Mouse (Mus musculus) midbrain, embryonic 11.5 days (tissue): Measurements from ENCODE around the gene Golga5. TPM values are rescaled to one million over a fixed set of nuclear protein-coding genes. Genes with fewer than 3 reads are reported as not detected.

Experiments used
- ATAC-seq: fragments of 200-750 bp; cut with Nextera tagmentation; 2 replicates; pipeline ENCODE4 v1.8.0; 2017; ENCODE audit warnings: moderate TSS enrichment, moderate library complexity; ENCODE audit not compliant: low FRiP score
- DNase-seq: peaks from one replicate; pipeline ENCODE4 v3.0.0; 2015; ENCODE audit warnings: low spot score; ENCODE audit errors: missing footprints
- H3K27ac ChIP-seq: fragments of 300-500 bp; sonication (generic); 2 replicates; pipeline ENCODE4 v1.5.1; 2014; ENCODE audit warnings: low read depth, low read length
- H3K27me3 ChIP-seq: fragments of 300-500 bp; sonication (generic); 2 replicates; pipeline ENCODE4 v1.6.1; 2014; ENCODE audit warnings: mild to moderate bottlenecking, low read length, moderate library complexity, mixed read lengths; ENCODE audit not compliant: control insufficient read depth, insufficient read depth
- H3K36me3 ChIP-seq: fragments of 300-500 bp; sonication (generic); 2 replicates; pipeline ENCODE4 v1.6.1; 2014; ENCODE audit warnings: mild to moderate bottlenecking, low read length, moderate library complexity, mixed read lengths; ENCODE audit not compliant: control insufficient read depth, insufficient read depth
- H3K4me1 ChIP-seq: fragments of 300-500 bp; sonication (generic); 2 replicates; pipeline ENCODE4 v1.6.1; 2014; ENCODE audit warnings: low read length; ENCODE audit not compliant: control insufficient read depth, insufficient read depth
- H3K4me2 ChIP-seq: fragments of 300-500 bp; sonication (generic); 2 replicates; pipeline ENCODE4 v1.6.1; 2014; ENCODE audit warnings: mild to moderate bottlenecking, moderate library complexity
- H3K4me3 ChIP-seq: fragments of 300-500 bp; sonication (generic); 2 replicates; pipeline ENCODE4 v1.5.1; 2014; ENCODE audit warnings: low read depth, low read length
- H3K9ac ChIP-seq: fragments of 300-500 bp; sonication (generic); 2 replicates; pipeline ENCODE4 v1.6.1; 2014; ENCODE audit warnings: low read length
- H3K9me3 ChIP-seq: fragments of 300-500 bp; sonication (generic); 2 replicates; pipeline ENCODE4 v1.6.1; 2016; ENCODE audit warnings: low read length; ENCODE audit not compliant: control insufficient read depth
- whole genome bisulfite sequencing: fragments of 180-500 bp; shearing (Covaris S2); extraction: QIAGEN DNeasy Blood & Tissue Kit; methylation state at CpG from one replicate; pipeline ENCODE4 v1.1.7; 2014; 5-methylcytosine and 5-hydroxymethylcytosine counted together
- polyA plus RNA-seq: library from polyadenylated mRNA; unstranded; fragments of >200 nt; fragmentation: Nextera tagmentation; extraction: Ambion mirVana; gene quantifications from 2 replicates; pipeline ENCODE4 v1.2.1, GENCODE M21; 2014

Golga5 gene
- polyA plus RNA-seq, 1 experiment from 2014 or later = 31.6 TPM

- Histone ChIP-seq H3K27ac (no peak overlapping the region), H3K4me1 (no peaks in the 10 kb centered on the region), H3K9ac (no peak overlapping the region), H3K27me3 (no peaks in the 10 kb centered on the region), H3K4me2 (no peak overlapping the region), H3K36me3 (no peaks in the 10 kb centered on the region), H3K9me3 (no peaks in the 10 kb centered on the region), H3K4me3 (no peak overlapping the region)
- 94% methylated on average over 7 of the region's 7 CpGs for WGBS
- no peak for ATAC-seq
- DNase-seq = no peak
These were observed 42.6 kb upstream of the Golga5 start for GRCm38 (mm10) chr12:102426285-102426684.

- Histone ChIP-seq H3K27ac (no peak overlapping the region), H3K4me2 (no peak overlapping the region), H3K9me3 (no peaks in the 10 kb centered on the region), H3K27me3 (no peaks in the 10 kb centered on the region), H3K9ac (no peak overlapping the region), H3K4me3 (no peak overlapping the region), H3K36me3 (no peaks in the 10 kb centered on the region), H3K4me1 (no peaks in the 10 kb centered on the region)
- 90% methylated on average over 5 of the region's 5 CpGs for WGBS
- DNase-seq = no peak
- no peak for ATAC-seq
These were observed 39.3 kb upstream of the Golga5 start for GRCm38 (mm10) chr12:102429656-102430055.

DNA sequence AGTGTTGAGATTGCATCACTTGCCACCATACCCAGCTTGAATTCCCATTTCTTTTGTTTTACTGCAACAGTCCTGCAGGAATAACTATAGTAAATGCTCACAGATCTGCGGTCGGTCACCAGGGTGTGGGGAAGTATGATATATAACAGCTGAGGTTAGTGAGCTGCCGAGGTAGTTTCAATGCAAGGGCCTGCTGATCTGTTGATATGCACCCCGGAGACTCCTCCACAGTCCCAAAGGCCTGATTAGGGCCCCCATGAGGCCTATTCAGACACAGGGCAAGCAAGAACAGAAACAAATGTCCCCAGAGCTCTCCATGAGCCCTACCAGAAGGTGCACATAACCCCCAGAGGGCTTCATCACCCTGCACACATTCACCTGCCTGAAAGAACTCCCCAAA is 38.7 kb upstream of the Golga5 start:
- Histone ChIP-seq H3K27me3 (no peaks in the 10 kb centered on the region), H3K9me3 (no peaks in the 10 kb centered on the region), H3K27ac (no peak overlapping the region), H3K4me3 (no peak overlapping the region), H3K36me3 (no peaks in the 10 kb centered on the region), H3K4me1 (no peaks in the 10 kb centered on the region), H3K4me2 (no peak overlapping the region), H3K9ac (no peak overlapping the region)
- ATAC-seq (no peak), DNase-seq (no peak)
- 91% methylated on average over 4 of the region's 4 CpGs for WGBS

DNA sequence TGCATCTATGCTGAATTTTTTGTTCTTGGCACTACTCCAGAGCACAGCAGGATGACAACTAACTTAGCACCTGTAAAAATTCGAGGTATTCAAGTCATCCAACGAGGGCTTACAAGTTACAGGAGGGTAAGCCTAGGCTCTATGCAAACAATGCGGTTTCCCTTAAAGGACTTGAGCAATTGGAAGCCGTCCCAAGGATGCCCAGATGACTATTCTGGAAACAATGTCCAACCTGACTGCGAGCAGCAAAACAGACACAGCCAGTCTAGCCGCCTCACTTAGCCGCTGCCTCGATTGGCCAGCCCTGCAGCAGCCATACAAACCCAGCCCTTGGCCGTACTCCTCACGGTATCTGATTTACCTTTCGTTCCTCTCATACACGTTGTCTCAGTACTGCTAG is 36.7 kb upstream of the Golga5 start:
- no peak for ATAC-seq
- Histone ChIP-seq H3K9ac (no peak overlapping the region), H3K4me1 (no peaks in the 10 kb centered on the region), H3K36me3 (no peaks in the 10 kb centered on the region), H3K9me3 (no peaks in the 10 kb centered on the region), H3K4me3 (no peak overlapping the region), H3K4me2 (no peak overlapping the region), H3K27ac (no peak overlapping the region), H3K27me3 (no peaks in the 10 kb centered on the region)
- no peak for DNase-seq
- WGBS = 85% methylated on average over 12 of the region's 12 CpGs

DNA sequence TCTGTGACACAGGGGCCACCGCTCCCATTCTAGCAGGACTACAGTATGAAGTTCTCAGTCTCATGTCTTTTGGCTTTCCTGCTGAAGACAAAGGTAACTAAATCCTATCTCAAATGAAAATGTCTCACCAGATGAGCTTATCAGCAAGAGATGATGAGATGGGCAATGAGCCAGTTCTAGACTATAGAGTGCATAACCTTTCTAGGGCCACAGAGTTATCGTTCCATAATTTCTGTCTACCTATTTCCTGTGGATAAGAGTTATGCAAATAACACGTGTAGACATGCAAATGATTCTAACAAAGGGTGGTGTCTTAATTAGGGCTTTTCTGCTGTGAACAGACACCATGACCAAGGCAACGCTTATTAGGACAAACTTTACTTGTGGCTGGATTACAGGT is 34.8 kb upstream of the Golga5 start:
- Histone ChIP-seq H3K4me1 (no peaks in the 10 kb centered on the region), H3K4me3 (no peak overlapping the region), H3K36me3 (no peaks in the 10 kb centered on the region), H3K9ac (no peak overlapping the region), H3K4me2 (no peak overlapping the region), H3K27ac (no peak overlapping the region), H3K9me3 (no peaks in the 10 kb centered on the region), H3K27me3 (no peaks in the 10 kb centered on the region)
- DNase-seq (no peak), ATAC-seq (no peak)
- WGBS = 94% methylated on average over 4 of the region's 4 CpGs

GRCm38 (mm10) chr12:102436939-102437526 is 31.9 kb upstream of the Golga5 start:
- Histone ChIP-seq H3K4me3 (no peak overlapping the region), H3K36me3 (no peaks in the 10 kb centered on the region), H3K9me3 (no peaks in the 10 kb centered on the region), H3K4me2 (no peak overlapping the region), H3K9ac (no peak overlapping the region), H3K4me1 (no peaks in the 10 kb centered on the region), H3K27ac (no peak overlapping the region), H3K27me3 (no peaks in the 10 kb centered on the region)
- DNase-seq = no peak
- ATAC-seq = no peak
- 80% methylated on average over 10 of the region's 10 CpGs for WGBS

DNA sequence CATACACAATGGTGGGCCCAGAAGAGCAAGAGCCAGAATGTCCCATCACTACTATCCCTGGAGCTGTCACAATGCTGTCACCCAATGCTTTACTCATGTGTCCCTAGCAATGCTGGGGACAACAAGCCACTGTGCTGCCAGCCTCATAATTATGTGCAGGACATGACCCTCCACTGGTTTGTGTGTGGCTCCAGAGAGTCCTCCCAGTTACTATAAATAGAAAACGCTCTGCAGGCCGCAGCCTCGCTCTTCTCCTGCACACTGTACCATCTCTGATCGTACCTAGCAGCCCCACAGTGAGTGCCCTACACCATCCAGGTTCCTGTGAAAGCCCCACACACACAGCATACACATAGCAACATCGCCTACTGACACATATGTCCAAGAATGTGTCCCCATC is 31.0 kb upstream of the Golga5 start:
- DNase-seq (no peak), ATAC-seq (no peak)
- H3K4me2 ChIP-seq = no peak overlapping the region
- no peak overlapping the region for H3K27ac ChIP-seq
- no peak overlapping the region for H3K9ac ChIP-seq
- WGBS = 90% methylated on average over 5 of the region's 5 CpGs
- no peaks in the 10 kb centered on the region for H3K4me1 ChIP-seq
- no peaks in the 10 kb centered on the region for H3K27me3 ChIP-seq
- H3K36me3 ChIP-seq = no peaks in the 10 kb centered on the region
- no peaks in the 10 kb centered on the region for H3K9me3 ChIP-seq
- no peak overlapping the region for H3K4me3 ChIP-seq

DNA sequence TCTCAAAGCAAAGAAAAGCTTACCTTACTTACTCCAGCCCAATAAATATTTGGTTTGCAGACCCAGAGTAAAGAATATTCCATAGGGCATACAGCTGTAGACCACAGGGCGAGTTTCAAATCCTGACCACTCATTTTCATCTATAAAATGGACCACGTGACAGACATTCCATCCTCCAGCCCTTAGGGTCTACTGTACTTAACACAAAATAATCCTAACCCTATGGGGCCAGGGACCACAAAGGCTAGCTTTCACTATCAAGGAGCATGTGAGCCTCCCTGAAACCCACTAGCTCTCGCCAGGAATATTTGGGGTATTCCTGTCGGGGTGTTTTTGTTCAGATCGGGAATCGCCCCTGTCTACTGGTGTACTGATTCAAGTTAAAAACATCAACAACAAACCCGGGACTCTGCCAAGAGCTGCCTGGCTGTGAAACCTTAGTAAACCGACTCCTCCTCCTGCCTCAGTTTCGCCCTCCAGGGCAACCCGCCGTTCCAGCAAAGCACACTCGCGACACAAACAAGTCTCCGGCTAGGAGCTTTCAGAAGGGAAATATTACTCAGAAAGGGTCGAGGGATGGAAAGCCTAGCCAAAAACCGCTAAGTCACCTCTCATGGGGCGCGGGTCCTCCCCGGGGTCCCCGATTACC is 29.8 kb upstream of the Golga5 start:
- no peaks in the 10 kb centered on the region for H3K27me3 ChIP-seq
- no peaks in the 10 kb centered on the region for H3K4me1 ChIP-seq
- H3K4me2 ChIP-seq = peak overlapping the region; percentile 71
- ATAC-seq (peak; percentile 53), DNase-seq (peak; percentile 84)
- H3K27ac ChIP-seq = no peak overlapping the region
- H3K9ac ChIP-seq = peak overlapping the region; percentile 61
- H3K9me3 ChIP-seq = no peaks in the 10 kb centered on the region
- 4% methylated on average over 20 of the region's 20 CpGs for WGBS
- no peaks in the 10 kb centered on the region for H3K36me3 ChIP-seq
- peak overlapping the region; percentile 44 for H3K4me3 ChIP-seq

DNA sequence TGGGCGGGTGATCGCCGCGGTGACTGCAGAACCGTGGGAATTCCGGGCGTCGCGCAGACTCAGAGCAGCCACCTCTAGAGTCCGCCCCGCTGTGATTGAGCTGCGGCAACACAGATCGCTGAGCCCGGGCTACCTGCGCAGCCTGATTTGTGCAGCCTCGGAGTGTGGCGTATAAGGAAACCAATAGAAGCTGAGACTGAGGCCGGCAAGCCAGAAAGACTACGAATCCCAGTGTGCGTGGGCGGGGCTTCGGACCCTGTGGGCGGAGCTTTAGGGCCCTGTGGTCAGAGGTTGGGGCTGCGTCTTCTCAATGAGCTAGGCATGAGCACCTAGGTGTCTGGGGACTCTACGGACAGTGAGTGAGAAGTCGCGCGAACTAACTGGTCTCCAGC is 29.3 kb upstream of the Golga5 start, which contains the start of gene Lgmn:
TSS of gene Lgmn (minus strand) at position 182 of the 392 bp plus-strand sequence.
- Histone ChIP-seq H3K9me3 (no peaks in the 10 kb centered on the region), H3K9ac (peak within 1 kb of the TSS; percentile 61), H3K4me2 (peak within 1 kb of the TSS; percentile 71), H3K4me1 (no peaks in the 10 kb centered on the region), H3K27ac (no peak within 1 kb of the TSS), H3K4me3 (peak within 1 kb of the TSS; percentile 44), H3K27me3 (no peaks in the 10 kb centered on the region), H3K36me3 (no peaks in the 10 kb centered on the region)
- ATAC-seq = peak; percentile 100
- WGBS = under 1% methylated on average over 28 of the region's 28 CpGs
- DNase-seq = peak; percentile 100
